Mouse (Mus musculus) kidney, adult 9 months (tissue): ENCODE data around the gene Actr6.
"Not testable (repeated sequence)": the region's sequence is repeated elsewhere in the genome, so short reads cannot be mapped to it uniquely, and the experiment has no call there.

ENCODE experiments used
- DNase-seq: peaks from one replicate; pipeline ENCODE4 v3.0.0; 2022

Gene Actr6

DNA sequence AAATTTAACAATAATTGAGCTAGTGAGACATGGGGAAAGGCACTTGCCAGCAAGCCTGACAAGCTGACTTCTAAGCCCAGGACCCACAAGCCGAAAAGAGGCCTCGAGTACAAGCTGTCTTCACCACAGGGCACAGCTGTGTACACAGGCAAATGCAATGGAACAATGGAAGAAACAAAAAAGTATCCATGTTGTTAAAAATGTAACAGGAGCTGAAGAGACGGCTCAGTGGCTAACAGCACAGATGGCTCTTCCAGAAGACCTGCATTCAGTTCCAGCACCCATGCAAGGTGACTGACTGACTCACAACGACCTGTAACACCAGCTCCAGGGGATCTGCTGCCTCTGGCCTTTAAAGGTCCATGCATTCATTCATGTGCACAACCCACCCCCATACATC is 55.5 kb downstream of the Actr6 start:
- DNase-seq = no peak

- DNase-seq = not testable (repeated sequence)
Observed at GRCm38 (mm10) chr10:89670371-89670770, 61.7 kb downstream of the Actr6 start.

- peak; percentile 64 for DNase-seq
Observed at GRCm38 (mm10) chr10:89667571-89667970, 64.5 kb downstream of the Actr6 start.

DNA sequence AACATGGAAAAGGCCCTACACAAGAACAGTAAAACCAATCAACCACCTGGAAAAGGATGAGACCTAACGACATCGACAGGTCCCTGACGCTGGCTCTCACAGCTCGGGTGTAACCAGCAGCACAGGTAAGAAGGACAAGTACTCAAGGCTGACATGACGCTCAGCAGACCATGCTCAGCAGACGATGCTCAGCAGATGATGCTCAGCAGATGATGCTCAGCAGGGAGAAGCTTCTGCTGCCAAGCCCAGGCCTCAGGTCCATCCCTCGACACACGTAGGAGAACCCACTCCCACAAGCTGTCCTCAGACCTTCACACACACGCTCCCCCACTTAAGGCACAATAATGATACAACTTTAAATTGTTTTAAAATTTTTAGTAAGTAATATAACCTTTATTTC is 66.4 kb downstream of the Actr6 start:
- no peak for DNase-seq

DNA sequence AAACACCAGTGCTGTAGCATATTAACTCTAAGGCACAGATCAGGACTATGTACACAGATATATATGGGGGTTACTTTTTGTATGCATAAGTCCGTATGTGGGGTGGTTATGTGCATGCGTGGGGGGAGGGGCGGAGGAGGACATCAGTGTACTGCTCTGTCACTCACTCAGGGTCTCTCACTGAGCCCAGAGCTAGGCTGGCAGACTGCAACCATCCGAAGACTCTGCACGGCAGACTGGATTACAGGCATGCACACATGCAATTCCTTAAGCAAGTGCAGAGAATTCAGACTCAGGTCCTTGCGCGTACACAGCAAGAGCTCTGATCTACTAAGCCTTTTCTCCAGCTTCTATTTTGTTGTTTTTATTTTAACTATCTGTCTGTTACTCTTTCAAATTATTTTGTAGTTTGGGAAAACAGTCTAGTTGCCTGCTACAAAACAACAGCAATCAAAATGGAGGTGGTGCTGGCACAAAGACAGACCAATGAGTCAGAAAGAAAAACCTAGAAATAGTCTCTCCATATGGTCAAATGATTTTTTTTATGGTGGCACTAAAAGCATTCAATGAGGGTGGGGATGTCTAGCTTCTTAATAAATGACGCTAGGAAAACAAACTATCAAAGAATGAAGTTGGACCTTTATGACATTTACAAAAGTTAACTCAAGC is 67.0 kb downstream of the Actr6 start:
- DNase-seq = no peak
